Mouse (Mus musculus) myocyte (in vitro differentiated cells): Measurements from ENCODE around the gene En1.

Source experiments
- CEBPB ChIP-seq: IDR thresholded peaks from 2 replicates; pipeline ENCODE4 v1.6.1; 2011; ENCODE audit warnings: mild to moderate bottlenecking, moderate library complexity; ENCODE audit not compliant: poor library complexity, insufficient read depth, severe bottlenecking
- E2F4 ChIP-seq: IDR thresholded peaks from one replicate; pipeline ENCODE4 v1.6.1; 2011; ENCODE audit warnings: mild to moderate bottlenecking, control low read depth, moderate library complexity; ENCODE audit not compliant: insufficient read depth
- MAX ChIP-seq: IDR thresholded peaks from one replicate; pipeline ENCODE4 v1.6.1; 2011; ENCODE audit warnings: low read depth, mild to moderate bottlenecking, control low read depth
- MYOD1 ChIP-seq, 3 experiments: IDR thresholded peaks; one replicate each; pipeline ENCODE4 v1.6.1; 2011; ENCODE audit warnings: control low read depth in 2 of 3, low read depth in 2 of 3, mild to moderate bottlenecking in 2 of 3, moderate library complexity in 1 of 3; ENCODE audit not compliant: insufficient read length in 2 of 3, control insufficient read depth in 1 of 3
- MYOG ChIP-seq, 3 experiments: IDR thresholded peaks; one replicate each; pipeline ENCODE4 v1.6.1; 2011; ENCODE audit warnings: control low read depth in 2 of 3, low read depth in 2 of 3, mild to moderate bottlenecking in 2 of 3; ENCODE audit not compliant: insufficient read length in 2 of 3, control insufficient read depth in 1 of 3, insufficient read depth in 1 of 3
- POLR2A ChIP-seq: IDR thresholded peaks from one replicate; pipeline ENCODE4 v1.6.1; 2011; ENCODE audit warnings: low read depth, mild to moderate bottlenecking, control low read depth, moderate library complexity; ENCODE audit not compliant: insufficient read length
- POLR2AphosphoS2 ChIP-seq: IDR thresholded peaks from one replicate; pipeline ENCODE4 v1.6.1; 2011; ENCODE audit warnings: low read depth, control low read depth; ENCODE audit not compliant: insufficient read length
- TCF12 ChIP-seq: IDR thresholded peaks from one replicate; pipeline ENCODE4 v1.6.1; 2011; ENCODE audit warnings: mild to moderate bottlenecking, control low read depth; ENCODE audit not compliant: poor library complexity, insufficient read depth, severe bottlenecking
- TCF3 ChIP-seq: IDR thresholded peaks from one replicate; pipeline ENCODE4 v1.6.1; 2011; ENCODE audit warnings: low read depth, control low read depth; ENCODE audit not compliant: insufficient read length
- USF1 ChIP-seq: IDR thresholded peaks from one replicate; pipeline ENCODE4 v1.6.1; 2011; ENCODE audit warnings: low read depth, mild to moderate bottlenecking, control low read depth, moderate library complexity

GRCm38 (mm10) chr1:120605143-120605435, 2.9 kb downstream of the En1 start:
- TF ChIP-seq POLR2AphosphoS2 (peak; percentile 58), USF1 (no peak), POLR2A (peak; percentile 85), TCF12 (no peak), CEBPB (no peak), TCF3 (no peak), MAX (no peak), MYOG (IDR thresholded peaks at IDR 0.05; ENCODE audit: control insufficient read depth in 1 of 3, insufficient read depth in 1 of 3, insufficient read length in 2 of 3, low read depth in 2 of 3) (peak in 1 of 3 experiments; percentile 12), E2F4 (no peak), MYOD1 (IDR thresholded peaks at IDR 0.05; ENCODE audit: control insufficient read depth in 1 of 3, insufficient read length in 2 of 3, low read depth in 2 of 3) (peak in 1 of 3 experiments; percentile 21)
